Mouse (Mus musculus) intestine, embryonic 14.5 days (tissue): Measurements from ENCODE around the gene Prr27. TPM values are rescaled to one million over a fixed set of nuclear protein-coding genes. Genes with fewer than 3 reads are reported as not detected.

ENCODE experiments used
- polyA plus RNA-seq: library from polyadenylated mRNA; unstranded; fragments of >200 nt; fragmentation: Nextera tagmentation; extraction: Ambion mirVana; gene quantifications from 2 replicates; pipeline ENCODE4 v1.2.1, GENCODE M21; 2014

Prr27 gene
- polyA plus RNA-seq, 1 experiment from 2014 or later = not detected

Other genes with a start within 250 kb of the Prr27 start
- not detected in 2 replicates for gene Sult1e1, start 234.1 kb upstream of the Prr27 start, polyA plus RNA-seq
- not detected in 2 replicates for gene Csn1s1, start 159.5 kb upstream of the Prr27 start, polyA plus RNA-seq
- gene Csn2, start 126.1 kb upstream of the Prr27 start, polyA plus RNA-seq = not detected in 2 replicates
- gene Csn1s2a, start 51.1 kb upstream of the Prr27 start, polyA plus RNA-seq = not detected in 2 replicates
- not detected in 2 replicates for gene Csn1s2b, start 17.6 kb upstream of the Prr27 start, polyA plus RNA-seq
- gene Odam, start 59.3 kb downstream of the Prr27 start, polyA plus RNA-seq = not detected in 2 replicates
- 0.49 and 1.0 TPM in 2 replicates for gene Csn3, start 99.9 kb downstream of the Prr27 start, polyA plus RNA-seq
- not detected in 2 replicates for gene 2310003L06Rik, start 143.8 kb downstream of the Prr27 start, polyA plus RNA-seq
- gene Gm28434, start 143.8 kb downstream of the Prr27 start, polyA plus RNA-seq = not detected in 2 replicates
- not detected in 2 replicates for gene Cabs1, start 153.8 kb downstream of the Prr27 start, polyA plus RNA-seq
- not detected in 2 replicates for gene Smr3a, start 176.9 kb downstream of the Prr27 start, polyA plus RNA-seq